9 mouse cellular contexts compared by ENCODE assay signal in genomic region chr6:51271128-51271480, GRCm38 (mm10).
A peak's percentile ranks its signal among the peaks of the same experiment; 100 is the strongest.
DNase-seq lines count a peak whose midpoint lies in the region; ATAC-seq and TF ChIP-seq lines count a peak whose summit lies in the region.
"Had no signal": no experiment of that assay in that cellular context is flagged by ENCODE, and none has a peak within 500 bp of the region (broad histone marks: within the 10 kb centered on the region; RNA-seq: fewer than 3 reads in every experiment).

No protein-coding gene starts in this region.

- TF ChIP-seq EP300 in CH12.LX (IDR thresholded peaks at IDR 0.05; ENCODE audit: low read length), result no peak
- no peak for TF ChIP-seq EP300 in liver, embryonic 14.5 days (IDR thresholded peaks at IDR 0.05; ENCODE audit: low read depth)

- no peaks in the 10 kb centered on the region for H3K36me3 ChIP-seq in heart, embryonic 10.5 days
- peaks cover 0 to 13% of the 10 kb centered on the region in 2 experiments for H3K36me3 ChIP-seq in CH12.LX (replicated peaks in 1 of 2; ENCODE audit: control insufficient read depth in 1 of 2, insufficient read depth in 1 of 2, low read length in 1 of 2)
- H3K36me3 ChIP-seq in forebrain, embryonic 13.5 days (ENCODE audit: poor library complexity, severe bottlenecking), result no peaks in the 10 kb centered on the region
- no peaks in the 10 kb centered on the region for H3K36me3 ChIP-seq in liver, embryonic 14.5 days (replicated peaks; ENCODE audit: control insufficient read depth, insufficient read depth, low read depth)

- peak overlapping the region; percentile 83 for H3K4me3 ChIP-seq in heart, embryonic 10.5 days
- H3K4me3 ChIP-seq in CH12.LX (replicated peaks in 1 of 3; ENCODE audit: low read depth in 2 of 3, low read length in 2 of 3, poor library complexity in 1 of 3), result peak overlapping the region in 2 of 3 experiments; percentile 57 to 99
- H3K4me3 ChIP-seq in forebrain, embryonic 13.5 days, result peak overlapping the region; percentile 59
- peak overlapping the region; percentile 43 to 74 for H3K4me3 ChIP-seq in liver, embryonic 14.5 days (ENCODE audit: insufficient read depth in 1 of 2, low read depth in 2 of 2, low read length in 2 of 2)

- TF ChIP-seq RAD21 in CH12.LX (IDR thresholded peaks at IDR 0.05; ENCODE audit: low read depth, low read length), result no peak

- no peak for TF ChIP-seq POLR2A in CH12.LX (IDR thresholded peaks at IDR 0.05; ENCODE audit: low read depth, low read length)

- 0 out of 2 replicates have a peak, but pooled peaks cover 3% of the 10 kb centered on the region for H3K27me3 ChIP-seq in heart, embryonic 10.5 days (ENCODE audit: insufficient read depth, poor library complexity, severe bottlenecking)
- no peaks in the 10 kb centered on the region for H3K27me3 ChIP-seq in CH12.LX (replicated peaks)
- H3K27me3 ChIP-seq in forebrain, embryonic 13.5 days, result peaks cover 16% of the 10 kb centered on the region; the same call in 1 of the 2 replicates
- H3K27me3 ChIP-seq in liver, embryonic 14.5 days (ENCODE audit: control insufficient read depth, insufficient read depth, low read length), result no peaks in the 10 kb centered on the region; the same call in 1 of the 2 replicates

- peaks cover 17% of the 10 kb centered on the region for H3K79me2 ChIP-seq in CH12.LX (replicated peaks; ENCODE audit: control insufficient read depth, extremely low read depth, insufficient read depth, poor library complexity, severe bottlenecking)

- dilution Hi-C loops in CH12.LX (cut with MboI; ENCODE audit: extremely low pct_ligation_motif_present, extremely low pct_unique_long_range_greater_than_20kb, low sequenced_read_pairs), result no loop called here

- whole genome bisulfite sequencing in heart, embryonic 10.5 days, result 1% methylated on average over 17 of the region's 17 CpGs
- 2% methylated on average over 11 of the region's 17 CpGs for WGBS in forebrain, embryonic 13.5 days
- WGBS in liver, embryonic 14.5 days (ENCODE audit: insufficient replicate concordance), result 4% methylated on average over 17 of the region's 17 CpGs

- no peak overlapping the region for H3K9ac ChIP-seq in CH12.LX (ENCODE audit: insufficient read depth, low read depth)
- H3K9ac ChIP-seq in forebrain, embryonic 13.5 days, result 0 out of 2 replicates have a peak overlapping the region, but pooled peaks have one; percentile 63
- H3K9ac ChIP-seq in liver, embryonic 14.5 days (replicated peaks), result no peak overlapping the region

- no peak for TF ChIP-seq CTCF in CH12.LX (conservative IDR thresholded peaks at IDR 0.05 in 1 of 2, IDR thresholded peaks at IDR 0.05 in 1 of 2; ENCODE audit: low read depth in 2 of 2, low read length in 2 of 2)
- TF ChIP-seq CTCF in liver, embryonic 14.5 days (IDR thresholded peaks at IDR 0.05; ENCODE audit: low read depth), result no peak

- H3K27ac ChIP-seq in heart, embryonic 10.5 days, result peak overlapping the region; percentile 91
- no peak overlapping the region; the same call in 1 of the 2 replicates for H3K27ac ChIP-seq in CH12.LX (ENCODE audit: insufficient read depth, low read depth)
- no peak overlapping the region for H3K27ac ChIP-seq in forebrain, embryonic 13.5 days
- H3K27ac ChIP-seq in liver, embryonic 14.5 days, result no peak overlapping the region

- H3K4me1 ChIP-seq in heart, embryonic 10.5 days, result peaks cover 10% of the 10 kb centered on the region; the same call in 1 of the 2 replicates
- H3K4me1 ChIP-seq in CH12.LX (ENCODE audit: control insufficient read depth in 1 of 2, insufficient read depth in 2 of 2), result peaks cover 7 to 35% of the 10 kb centered on the region in 2 experiments
- H3K4me1 ChIP-seq in forebrain, embryonic 13.5 days, result peaks cover 18% of the 10 kb centered on the region
- H3K4me1 ChIP-seq in liver, embryonic 14.5 days (replicated peaks; ENCODE audit: control insufficient read depth in 2 of 2, insufficient read depth in 2 of 2, low read length in 1 of 2), result 0 out of 4 replicates have a peak, but pooled peaks cover 0 to 3% of the 10 kb centered on the region in 2 experiments

- H3K9me3 ChIP-seq in heart, embryonic 10.5 days, result no peaks in the 10 kb centered on the region
- H3K9me3 ChIP-seq in CH12.LX (replicated peaks; ENCODE audit: low read length), result peaks cover 10% of the 10 kb centered on the region
- H3K9me3 ChIP-seq in forebrain, embryonic 13.5 days (replicated peaks), result no peaks in the 10 kb centered on the region
- H3K9me3 ChIP-seq in liver, embryonic 14.5 days (ENCODE audit: control insufficient read depth, low read length), result no peaks in the 10 kb centered on the region

- ATAC-seq in forebrain, embryonic 13.5 days, result peak; percentile 87
- no peak; the same call in 1 of the 2 replicates for ATAC-seq in liver, embryonic 14.5 days (ENCODE audit: insufficient read depth)

- DNase-seq in heart, embryonic 10.5 days (ENCODE audit: low spot score), result no peak
- DNase-seq in heart, adult 9 months (ENCODE audit: low spot score in 2 of 2), result no peak
- DNase-seq in CH12.LX (ENCODE audit: extremely low read depth), result no peak
- no peak for DNase-seq in liver, embryonic 14.5 days (ENCODE audit: low read depth in 3 of 3, low spot score in 3 of 3)
- DNase-seq in adrenal gland, adult 8-10 months, result no peak
- DNase-seq in layer of hippocampus, adult 11-12 months (ENCODE audit: low spot score), result no peak
- DNase-seq in adrenal gland, postnatal 10 days, result no peak
- DNase-seq: cerebellum, adult 11 months had no signal

- in situ Hi-C loops in CH12.LX (cut with MboI; ENCODE audit: low pct_ligation_motif_present, low pct_unique_long_range_greater_than_20kb, low sequenced_read_pairs), result no loop called here

- H3K4me2 ChIP-seq in CH12.LX (ENCODE audit: insufficient read depth, low read depth, poor library complexity, severe bottlenecking), result peak overlapping the region; percentile 63; the same call in 1 of the 2 replicates
- peak overlapping the region; percentile 91 for H3K4me2 ChIP-seq in forebrain, embryonic 13.5 days
- peak overlapping the region; percentile 78 for H3K4me2 ChIP-seq in liver, embryonic 14.5 days (ENCODE audit: low read depth)

TF ChIP-seq in CH12.LX, 34 proteins besides CTCF, POLR2A, EP300 and RAD21:
- TF ChIP-seq ZMIZ1 (IDR thresholded peaks at IDR 0.05; ENCODE audit: low read depth, low read length) (no peak), JUND (conservative IDR thresholded peaks at IDR 0.05; ENCODE audit: low read depth, low read length) (no peak), USF1 (IDR thresholded peaks at IDR 0.05; ENCODE audit: low read depth, low read length) (no peak), BHLHE40 (IDR thresholded peaks at IDR 0.05; ENCODE audit: low read depth, low read length) (no peak), PAX5 (IDR thresholded peaks at IDR 0.05; ENCODE audit: low read length) (no peak), MAFK (IDR thresholded peaks at IDR 0.05; ENCODE audit: insufficient replicate concordance, low read length) (no peak), GABPA (IDR thresholded peaks at IDR 0.05; ENCODE audit: insufficient replicate concordance, low read depth, low read length) (no peak), MYC (IDR thresholded peaks at IDR 0.05; ENCODE audit: low read depth, low read length) (no peak), USF2 (conservative IDR thresholded peaks at IDR 0.05; ENCODE audit: low read depth, low read length) (no peak), IRF4 (IDR thresholded peaks at IDR 0.05; ENCODE audit: low read depth, low read length) (no peak)
